Mouse (Mus musculus) stomach, embryonic 16.5 days (tissue): ENCODE measurements around the gene Jmjd4. TPM values are rescaled to one million over a fixed set of nuclear protein-coding genes. Genes with fewer than 3 reads are reported as not detected.

Experiments used
- ATAC-seq: fragments of 200-750 bp; cut with Nextera tagmentation; 2 replicates; pipeline ENCODE4 v1.8.0; 2017; ENCODE audit warnings: moderate number of reproducible peaks, moderate TSS enrichment; ENCODE audit not compliant: insufficient read depth, low FRiP score
- H3K27ac ChIP-seq: fragments of 300-500 bp; sonication (generic); 2 replicates; pipeline ENCODE4 v1.5.1; 2014; ENCODE audit warnings: low read length
- H3K27me3 ChIP-seq: fragments of 300-500 bp; sonication (generic); 2 replicates; pipeline ENCODE4 v1.6.1; 2014; ENCODE audit warnings: low read length, control low read depth, mixed read lengths; ENCODE audit not compliant: control insufficient read depth, insufficient read depth
- H3K36me3 ChIP-seq: fragments of 300-500 bp; sonication (generic); 2 replicates; pipeline ENCODE4 v1.6.1; 2014; ENCODE audit warnings: low read length; ENCODE audit not compliant: control insufficient read depth, insufficient read depth
- H3K4me1 ChIP-seq: fragments of 300-500 bp; sonication (generic); 2 replicates; pipeline ENCODE4 v1.6.1; 2014; ENCODE audit warnings: low read length, control low read depth, mixed read lengths; ENCODE audit not compliant: control insufficient read depth, insufficient read depth
- H3K4me2 ChIP-seq: fragments of 300-500 bp; sonication (generic); 2 replicates; pipeline ENCODE4 v1.6.1; 2014; ENCODE audit warnings: low read depth, low read length, mixed read lengths
- H3K4me3 ChIP-seq: fragments of 300-500 bp; sonication (generic); replicated peaks from 2 replicates; pipeline ENCODE4 v1.5.1; 2014; ENCODE audit warnings: mild to moderate bottlenecking, low read length
- H3K9ac ChIP-seq: fragments of 300-500 bp; sonication (generic); 2 replicates; pipeline ENCODE4 v1.6.1; 2014; ENCODE audit warnings: low read length
- H3K9me3 ChIP-seq: fragments of 300-500 bp; sonication (generic); replicated peaks from 2 replicates; pipeline ENCODE4 v1.6.1; 2016; ENCODE audit warnings: low read length, control low read depth; ENCODE audit not compliant: control insufficient read depth
- WGBS: fragments of 180-500 bp; shearing (Covaris S2); extraction: QIAGEN DNeasy Blood & Tissue Kit; methylation state at CpG from one replicate; pipeline ENCODE4 v1.1.7; 2014; 5-methylcytosine and 5-hydroxymethylcytosine counted together
- polyA plus RNA-seq: library from polyadenylated mRNA; unstranded; fragments of >200 nt; fragmentation: Nextera tagmentation; extraction: Ambion mirVana; gene quantifications from 2 replicates; pipeline ENCODE4 v1.2.1, GENCODE M21; 2015

The Jmjd4 gene
- polyA plus RNA-seq: 9.0 and 9.3 TPM in 2 replicates

DNA sequence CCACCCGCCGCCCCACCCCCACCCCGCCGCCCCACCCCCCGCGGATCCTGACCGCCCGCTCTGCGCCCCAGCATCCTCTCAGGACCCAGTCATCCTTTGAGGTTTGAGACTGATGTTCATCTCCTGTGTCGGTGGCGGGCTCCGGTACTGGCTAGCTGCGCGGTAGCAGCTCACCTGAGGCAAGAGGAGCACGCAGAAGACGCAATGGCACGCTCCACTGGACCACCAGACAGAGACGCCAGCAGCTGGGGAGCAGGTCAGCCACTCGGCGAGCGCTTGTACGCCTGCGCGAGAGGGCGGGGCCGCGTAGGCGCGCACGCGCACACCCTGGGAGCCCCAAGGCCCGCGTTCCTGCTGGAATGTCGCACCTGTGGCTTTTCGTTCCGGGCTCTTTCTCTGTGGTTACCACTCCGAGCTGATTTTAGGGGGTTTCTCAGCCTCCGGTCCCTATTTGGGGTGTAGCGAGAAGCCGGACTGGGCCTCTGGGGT is at the start of gene Jmjd4:
Jmjd4 (plus strand) TSS at position 305 of the 489 bp plus-strand sequence.
- Histone ChIP-seq H3K4me3 (peak within 1 kb of the TSS; percentile 76), H3K4me2 (peak within 1 kb of the TSS; percentile 93), H3K9ac (peak within 1 kb of the TSS; percentile 88), H3K27me3 (no peaks in the 10 kb centered on the region), H3K27ac (peak within 1 kb of the TSS; percentile 81), H3K9me3 (no peaks in the 10 kb centered on the region), H3K4me1 (peaks cover 15% of the 10 kb centered on the region), H3K36me3 (peaks cover 6% of the 10 kb centered on the region; the same call in 1 of the 2 replicates)
- ATAC-seq: peak; percentile 94
- WGBS: under 1% methylated on average over 31 of the region's 40 CpGs

DNA sequence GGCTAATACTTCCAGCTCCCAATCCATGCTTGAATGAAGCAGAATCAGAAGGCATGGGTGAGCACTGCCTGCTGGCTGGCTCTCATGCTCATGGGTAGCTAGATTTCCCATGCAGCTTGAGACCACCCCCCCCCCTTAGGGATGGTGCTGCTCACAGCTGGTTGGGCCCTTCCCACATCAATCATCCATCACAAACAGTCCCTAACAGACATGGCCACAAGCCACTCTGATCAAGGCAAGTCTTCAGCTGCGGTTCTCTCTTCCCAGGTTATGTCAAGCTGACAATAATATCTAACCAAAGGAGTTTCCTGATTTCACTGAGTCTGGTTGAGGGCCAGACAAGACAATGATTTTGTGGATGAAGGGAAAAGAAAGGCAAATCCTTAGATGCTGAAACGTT is 49.0 kb upstream of the Jmjd4 start:
- WGBS: 70% methylated on average over 2 of the region's 2 CpGs
- no peak for ATAC-seq
- no peak overlapping the region for H3K27ac ChIP-seq

DNA sequence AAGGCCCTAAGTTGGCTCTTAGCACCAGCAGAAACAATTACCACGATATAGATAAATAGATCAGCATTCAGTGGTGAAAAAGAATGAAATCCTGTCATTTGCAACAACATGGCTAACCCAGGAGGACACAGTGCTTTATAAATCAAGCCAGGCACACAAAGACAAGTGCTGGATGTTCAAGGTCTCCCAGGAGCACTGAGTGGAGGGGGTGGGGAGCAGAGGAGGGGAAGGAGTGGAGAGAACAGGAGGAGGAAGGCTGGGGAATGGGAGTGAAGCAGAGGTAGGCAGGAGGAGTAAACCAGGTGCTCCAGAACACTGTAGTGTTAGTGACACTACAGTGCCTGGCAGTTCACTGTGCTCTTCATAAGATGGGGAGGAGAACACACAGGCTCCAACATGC is 44.1 kb upstream of the Jmjd4 start:
- 86% methylated on average over 1 of the region's 1 CpGs for WGBS
- Histone ChIP-seq H3K4me3 (no peak overlapping the region), H3K9ac (no peak overlapping the region), H3K9me3 (no peaks in the 10 kb centered on the region), H3K27ac (no peak overlapping the region), H3K27me3 (no peaks in the 10 kb centered on the region), H3K4me2 (no peak overlapping the region), H3K4me1 (0 out of 2 replicates have a peak, but pooled peaks cover 4% of the 10 kb centered on the region), H3K36me3 (no peaks in the 10 kb centered on the region; the same call in 1 of the 2 replicates)
- ATAC-seq: no peak

More for the DNA sequence above, 49.0 kb upstream of the Jmjd4 start:
- H3K4me2 ChIP-seq: no peak overlapping the region
- no peaks in the 10 kb centered on the region for H3K36me3 ChIP-seq
- H3K27me3 ChIP-seq: no peaks in the 10 kb centered on the region
- no peak overlapping the region for H3K4me3 ChIP-seq
- no peak overlapping the region for H3K9ac ChIP-seq
- H3K9me3 ChIP-seq: no peaks in the 10 kb centered on the region
- peaks cover 6% of the 10 kb centered on the region; the same call in 1 of the 2 replicates for H3K4me1 ChIP-seq

DNA sequence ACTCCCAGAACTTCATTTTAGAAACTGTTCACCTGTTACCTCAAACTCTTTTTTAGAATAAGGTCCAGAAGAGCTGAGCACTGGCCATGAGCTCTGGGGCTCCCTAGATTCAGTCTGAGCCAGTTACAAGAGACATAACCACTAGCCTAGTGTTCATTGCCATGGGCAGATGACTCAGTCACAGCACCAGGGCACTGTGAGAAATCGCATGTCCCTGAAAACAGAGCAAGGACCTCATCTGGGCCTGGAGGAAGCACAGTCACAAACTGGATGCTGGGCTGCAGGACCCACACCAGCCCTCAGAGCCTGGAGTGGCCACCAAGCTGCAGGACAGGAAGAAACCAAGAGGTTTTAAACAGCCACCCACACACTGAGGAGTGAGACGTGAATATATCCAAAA is 39.0 kb upstream of the Jmjd4 start:
- ATAC-seq: no peak
- Histone ChIP-seq H3K9ac (no peak overlapping the region), H3K27ac (no peak overlapping the region; the same call in 1 of the 2 replicates), H3K9me3 (no peaks in the 10 kb centered on the region), H3K4me3 (no peak overlapping the region), H3K27me3 (no peaks in the 10 kb centered on the region), H3K36me3 (no peaks in the 10 kb centered on the region; the same call in 1 of the 2 replicates), H3K4me1 (0 out of 2 replicates have a peak, but pooled peaks cover 11% of the 10 kb centered on the region), H3K4me2 (no peak overlapping the region)
- WGBS: 61% methylated on average over 2 of the region's 2 CpGs

DNA sequence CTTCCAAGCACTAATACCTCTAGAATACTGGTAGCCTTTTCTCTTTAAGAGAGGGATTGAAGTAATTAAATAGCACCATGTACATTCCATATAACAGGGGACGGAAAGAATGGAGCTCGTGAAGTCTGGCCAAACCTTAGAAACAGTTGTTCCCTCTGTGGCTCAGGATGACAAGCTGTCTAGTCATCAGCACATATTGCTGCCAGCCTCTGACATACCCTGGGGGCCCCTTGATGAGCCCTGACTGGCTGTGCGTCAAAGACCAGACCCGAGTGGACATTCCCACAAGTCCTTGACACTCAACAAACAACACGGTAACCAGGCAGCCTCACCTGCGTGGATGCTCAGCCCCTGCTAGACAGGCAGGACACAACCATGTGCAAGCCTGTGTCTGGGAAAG is 37.8 kb upstream of the Jmjd4 start:
- Histone ChIP-seq H3K9me3 (no peaks in the 10 kb centered on the region), H3K27ac (no peak overlapping the region), H3K4me2 (no peak overlapping the region), H3K4me3 (no peak overlapping the region), H3K36me3 (no peaks in the 10 kb centered on the region; the same call in 1 of the 2 replicates), H3K4me1 (0 out of 2 replicates have a peak, but pooled peaks cover 11% of the 10 kb centered on the region), H3K27me3 (no peaks in the 10 kb centered on the region), H3K9ac (no peak overlapping the region)
- no peak for ATAC-seq
- WGBS: 75% methylated on average over 6 of the region's 6 CpGs

DNA sequence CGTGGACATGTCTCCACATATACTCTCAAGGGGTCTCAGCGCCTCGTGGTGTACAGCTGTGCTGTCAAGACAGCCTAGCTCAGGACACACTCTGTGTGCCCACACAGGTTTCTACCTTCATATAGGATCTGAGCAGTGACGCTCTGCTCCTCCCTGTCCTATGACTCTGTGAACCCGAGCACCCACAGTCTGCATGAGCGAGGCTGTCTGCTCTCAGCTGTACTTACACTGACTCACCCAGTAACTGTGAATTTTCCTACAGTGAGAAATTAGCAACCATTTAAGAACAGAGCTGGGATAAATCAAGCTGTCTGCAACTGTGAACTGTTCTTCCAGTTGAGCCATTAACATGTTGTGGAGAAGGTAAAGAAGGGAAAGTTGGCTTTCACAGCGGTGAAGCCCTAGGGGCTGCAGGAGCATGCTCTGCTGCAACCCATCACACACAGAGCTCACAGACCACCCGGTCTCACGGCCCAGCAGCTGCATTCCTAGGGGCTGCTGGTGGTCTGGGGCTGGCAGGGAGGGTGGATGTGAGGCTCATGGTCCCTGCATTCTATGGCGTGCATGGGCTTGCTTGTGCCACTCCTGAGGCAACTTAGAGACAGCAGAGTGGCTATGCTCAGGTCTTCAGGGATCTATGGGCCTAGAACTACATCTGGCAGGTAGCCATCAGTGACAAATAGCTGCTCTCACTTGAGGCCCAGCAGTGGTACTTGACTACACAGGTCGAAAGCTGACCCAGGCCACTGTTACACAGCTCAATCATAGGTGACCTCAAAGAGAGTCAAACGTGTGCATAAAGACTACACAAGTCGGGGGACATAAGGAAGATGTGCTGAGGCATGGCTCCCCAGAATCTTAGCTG is 36.6 kb upstream of the Jmjd4 start:
- Histone ChIP-seq H3K9ac (no peak overlapping the region), H3K4me1 (0 out of 2 replicates have a peak, but pooled peaks cover 11% of the 10 kb centered on the region), H3K36me3 (no peaks in the 10 kb centered on the region), H3K27me3 (no peaks in the 10 kb centered on the region), H3K4me2 (no peak overlapping the region), H3K27ac (peak overlapping the region; percentile 3; the same call in 1 of the 2 replicates), H3K9me3 (no peaks in the 10 kb centered on the region), H3K4me3 (no peak overlapping the region)
- WGBS: 73% methylated on average over 13 of the region's 13 CpGs
- ATAC-seq: peak; percentile 62; the same call in 1 of the 2 replicates

DNA sequence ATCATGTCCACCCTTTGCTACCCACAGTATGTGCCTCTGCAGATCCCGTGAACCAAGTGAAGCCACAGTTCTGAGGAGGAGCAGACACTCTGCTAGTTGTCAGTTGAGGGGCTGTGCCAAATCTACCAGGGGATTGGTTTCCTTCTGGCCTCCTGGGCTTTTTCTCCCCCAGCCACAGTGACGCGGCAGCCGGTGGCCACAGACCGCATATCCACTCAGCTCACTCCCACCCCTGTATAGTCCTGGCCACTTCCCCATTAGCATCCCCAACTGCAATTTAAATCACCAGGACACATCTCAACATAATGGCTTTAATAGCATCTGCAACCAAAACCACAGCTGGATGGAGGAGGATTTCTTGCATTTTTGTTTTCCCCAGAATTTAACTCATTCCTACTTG is 31.1 kb upstream of the Jmjd4 start:
- H3K27ac ChIP-seq: no peak overlapping the region
- H3K4me1 ChIP-seq: peaks cover 12% of the 10 kb centered on the region
- no peak for ATAC-seq
- H3K4me2 ChIP-seq: no peak overlapping the region
- no peaks in the 10 kb centered on the region for H3K27me3 ChIP-seq
- H3K36me3 ChIP-seq: 0 out of 2 replicates have a peak, but pooled peaks cover under 1% of the 10 kb centered on the region
- 65% methylated on average over 5 of the region's 5 CpGs for WGBS
- no peaks in the 10 kb centered on the region for H3K9me3 ChIP-seq
- H3K9ac ChIP-seq: no peak overlapping the region
- H3K4me3 ChIP-seq: no peak overlapping the region

DNA sequence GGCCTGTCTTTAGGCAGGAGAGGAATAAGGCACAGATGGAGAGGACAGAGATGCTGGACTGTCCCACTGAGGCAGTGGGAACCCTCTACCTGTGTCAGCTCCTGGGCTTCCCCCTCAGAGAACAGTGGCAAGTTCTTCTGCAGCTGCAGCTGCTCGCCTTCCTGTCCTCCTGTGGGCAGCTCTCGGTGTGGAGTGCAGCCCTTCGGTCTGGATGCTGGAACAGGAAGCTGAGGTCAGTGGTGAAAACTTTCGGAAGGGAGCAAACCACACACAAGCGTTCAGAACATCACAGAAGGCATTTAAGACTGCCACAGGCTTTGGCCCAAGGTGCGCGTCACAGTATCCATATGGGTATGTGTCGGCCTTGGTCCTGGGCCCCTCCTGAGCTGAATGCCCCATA is 28.4 kb upstream of the Jmjd4 start:
- no peak for ATAC-seq
- Histone ChIP-seq H3K4me2 (no peak overlapping the region), H3K36me3 (peaks cover 6% of the 10 kb centered on the region; the same call in 1 of the 2 replicates), H3K27ac (no peak overlapping the region), H3K4me1 (peaks cover 14% of the 10 kb centered on the region), H3K27me3 (no peaks in the 10 kb centered on the region), H3K9ac (no peak overlapping the region), H3K9me3 (no peaks in the 10 kb centered on the region), H3K4me3 (no peak overlapping the region)
- WGBS: 74% methylated on average over 8 of the region's 8 CpGs

DNA sequence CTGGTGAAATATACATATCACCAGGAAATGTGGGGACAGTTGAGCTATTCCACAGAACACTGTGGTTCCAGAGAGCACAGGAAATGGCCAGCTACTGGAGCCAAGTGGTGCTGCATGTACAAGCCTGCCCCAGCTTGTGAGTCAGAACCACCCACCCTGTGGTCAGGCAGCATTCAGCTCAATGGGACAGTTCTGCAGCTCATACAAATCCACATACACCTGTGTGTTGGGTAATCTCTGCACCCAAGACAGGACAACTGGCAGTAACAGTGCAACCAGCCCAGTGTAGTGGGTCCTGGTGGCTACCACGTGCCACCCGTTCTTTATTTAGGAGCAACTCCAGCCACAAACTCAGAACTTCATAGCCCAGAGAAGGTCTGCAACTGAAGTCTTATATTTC is 27.9 kb upstream of the Jmjd4 start:
- 89% methylated on average over 2 of the region's 2 CpGs for WGBS
- Histone ChIP-seq H3K4me1 (peaks cover 14% of the 10 kb centered on the region), H3K27ac (no peak overlapping the region), H3K9ac (no peak overlapping the region), H3K9me3 (no peaks in the 10 kb centered on the region), H3K36me3 (peaks cover 6% of the 10 kb centered on the region; the same call in 1 of the 2 replicates), H3K4me3 (no peak overlapping the region), H3K27me3 (no peaks in the 10 kb centered on the region), H3K4me2 (no peak overlapping the region)
- no peak for ATAC-seq
